Mouse (Mus musculus) thymus, adult 2 months (tissue): ENCODE results near the gene Crhr2.

ENCODE experiments used
- CTCF ChIP-seq: fragments of 200-500 bp; IDR thresholded peaks from 2 replicates; pipeline ENCODE4 v1.5.1; 2012; ENCODE audit warnings: mild to moderate bottlenecking, control low read depth, low read length, moderate library complexity, borderline replicate concordance; ENCODE audit not compliant: control insufficient read depth, poor library complexity, insufficient read depth; ENCODE audit errors: extremely low read depth
- POLR2A ChIP-seq: fragments of 200-500 bp; IDR thresholded peaks from 2 replicates; pipeline ENCODE4 v1.6.1; 2012; ENCODE audit warnings: mild to moderate bottlenecking, low read length, control low read depth, moderate library complexity; ENCODE audit not compliant: control insufficient read depth, poor library complexity, insufficient read depth; ENCODE audit errors: extremely low read depth

DNA sequence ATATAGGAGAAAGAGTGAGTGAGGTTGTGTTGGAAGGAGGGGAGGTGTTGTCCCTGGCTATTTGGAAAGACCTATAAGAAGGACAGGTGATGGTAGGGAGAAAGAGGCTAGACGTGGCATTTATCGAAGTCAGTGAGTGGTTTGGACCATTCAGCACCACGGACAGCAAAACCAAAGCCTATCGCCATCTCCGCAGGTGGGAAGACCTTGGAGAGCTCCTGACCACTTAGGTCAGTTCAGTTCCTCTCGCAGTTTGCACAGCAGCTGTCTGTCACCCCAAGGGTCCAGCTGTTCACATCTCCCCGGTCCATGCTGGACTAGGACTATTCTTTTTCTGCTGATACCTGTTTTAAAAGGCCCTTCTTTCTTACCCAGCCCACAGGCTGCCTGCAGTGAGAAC lies 24.5 kb downstream of the Crhr2 start:
- no peak for TF ChIP-seq CTCF
- TF ChIP-seq POLR2A, result no peak
